Mouse (Mus musculus): ENCODE measurements around the gene Ecsit. TPM values are rescaled to one million over a fixed set of nuclear protein-coding genes. Genes with fewer than 3 reads are reported as not detected.

Gene Ecsit
- polyA plus RNA-seq, 1 experiment from 2014 or later: 35.2 TPM

GRCm38 (mm10) chr9:22037826-22038225 lies 47.4 kb downstream of the Ecsit start:
- Histone ChIP-seq H3K4me2 (ENCODE audit: low read length) (no peak overlapping the region), H3K9me3 (ENCODE audit: control insufficient read depth, low read length) (no peaks in the 10 kb centered on the region), H3K27ac (ENCODE audit: low read depth) (no peak overlapping the region), H3K27me3 (replicated peaks; ENCODE audit: control insufficient read depth, insufficient read depth, low read length) (no peaks in the 10 kb centered on the region), H3K4me3 (ENCODE audit: low read depth, low read length) (no peak overlapping the region), H3K9ac (ENCODE audit: low read length) (no peak overlapping the region), H3K4me1 (replicated peaks; ENCODE audit: control insufficient read depth, insufficient read depth, low read length) (no peaks in the 10 kb centered on the region), H3K36me3 (ENCODE audit: control insufficient read depth, insufficient read depth, low read length) (no peaks in the 10 kb centered on the region)
- 72% methylated on average over 10 of the region's 10 CpGs for WGBS
- ATAC-seq (replicated peaks; ENCODE audit: low FRiP score, low TSS enrichment, low read depth) (no peak), DNase-seq (ENCODE audit: low spot score) (no peak)

- Histone ChIP-seq H3K4me2 (ENCODE audit: low read length) (no peak overlapping the region), H3K9me3 (ENCODE audit: control insufficient read depth, low read length) (no peaks in the 10 kb centered on the region), H3K4me3 (ENCODE audit: low read depth, low read length) (no peak overlapping the region), H3K27me3 (replicated peaks; ENCODE audit: control insufficient read depth, insufficient read depth, low read length) (no peaks in the 10 kb centered on the region), H3K27ac (ENCODE audit: low read depth) (no peak overlapping the region), H3K9ac (ENCODE audit: low read length) (no peak overlapping the region), H3K4me1 (replicated peaks; ENCODE audit: control insufficient read depth, insufficient read depth, low read length) (no peaks in the 10 kb centered on the region), H3K36me3 (ENCODE audit: control insufficient read depth, insufficient read depth, low read length) (no peaks in the 10 kb centered on the region)
- no peak for ATAC-seq (replicated peaks; ENCODE audit: low FRiP score, low TSS enrichment, low read depth)
- DNase-seq (ENCODE audit: low spot score): no peak
- WGBS: 57% methylated on average over 6 of the region's 6 CpGs
Measured at GRCm38 (mm10) chr9:22035300-22036044, 49.8 kb downstream of the Ecsit start.

GRCm38 (mm10) chr9:22030386-22030785 lies 54.9 kb downstream of the Ecsit start:
- WGBS: 88% methylated on average over 9 of the region's 9 CpGs
- H3K4me3 ChIP-seq (ENCODE audit: low read depth, low read length): no peak overlapping the region
- ATAC-seq (replicated peaks; ENCODE audit: low FRiP score, low TSS enrichment, low read depth): no peak

GRCm38 (mm10) chr9:22028467-22028866 lies 56.8 kb downstream of the Ecsit start:
- 46% methylated on average over 7 of the region's 7 CpGs for WGBS
- no peak for ATAC-seq (replicated peaks; ENCODE audit: low FRiP score, low TSS enrichment, low read depth)

More at GRCm38 (mm10) chr9:22030386-22030785, 54.9 kb downstream of the Ecsit start:
- Histone ChIP-seq H3K27me3 (replicated peaks; ENCODE audit: control insufficient read depth, insufficient read depth, low read length) (no peaks in the 10 kb centered on the region), H3K4me2 (ENCODE audit: low read length) (no peak overlapping the region), H3K36me3 (ENCODE audit: control insufficient read depth, insufficient read depth, low read length) (no peaks in the 10 kb centered on the region), H3K27ac (ENCODE audit: low read depth) (no peak overlapping the region), H3K4me1 (replicated peaks; ENCODE audit: control insufficient read depth, insufficient read depth, low read length) (no peaks in the 10 kb centered on the region), H3K9me3 (ENCODE audit: control insufficient read depth, low read length) (0 out of 2 replicates have a peak, but pooled peaks cover 2% of the 10 kb centered on the region), H3K9ac (ENCODE audit: low read length) (no peak overlapping the region)
- no peak for DNase-seq (ENCODE audit: low spot score)

GRCm38 (mm10) chr9:22024592-22024991 lies 60.6 kb downstream of the Ecsit start:
- H3K4me1 ChIP-seq (replicated peaks; ENCODE audit: control insufficient read depth, insufficient read depth, low read length): no peaks in the 10 kb centered on the region
- no peaks in the 10 kb centered on the region for H3K36me3 ChIP-seq (ENCODE audit: control insufficient read depth, insufficient read depth, low read length)
- H3K27me3 ChIP-seq (replicated peaks; ENCODE audit: control insufficient read depth, insufficient read depth, low read length): no peaks in the 10 kb centered on the region
- no peak for ATAC-seq (replicated peaks; ENCODE audit: low FRiP score, low TSS enrichment, low read depth)
- no peak overlapping the region for H3K9ac ChIP-seq (ENCODE audit: low read length)
- no peak overlapping the region for H3K4me3 ChIP-seq (ENCODE audit: low read depth, low read length)
- no peak overlapping the region for H3K27ac ChIP-seq (ENCODE audit: low read depth)
- no peaks in the 10 kb centered on the region for H3K9me3 ChIP-seq (ENCODE audit: control insufficient read depth, low read length)
- WGBS: 62% methylated on average over 8 of the region's 8 CpGs
- no peak for DNase-seq (ENCODE audit: low spot score)
- H3K4me2 ChIP-seq (ENCODE audit: low read length): no peak overlapping the region

More at GRCm38 (mm10) chr9:22028467-22028866, 56.8 kb downstream of the Ecsit start:
- Histone ChIP-seq H3K4me2 (ENCODE audit: low read length) (no peak overlapping the region), H3K9me3 (ENCODE audit: control insufficient read depth, low read length) (0 out of 2 replicates have a peak, but pooled peaks cover 2% of the 10 kb centered on the region), H3K9ac (ENCODE audit: low read length) (no peak overlapping the region), H3K4me1 (replicated peaks; ENCODE audit: control insufficient read depth, insufficient read depth, low read length) (no peaks in the 10 kb centered on the region), H3K36me3 (ENCODE audit: control insufficient read depth, insufficient read depth, low read length) (no peaks in the 10 kb centered on the region), H3K27me3 (replicated peaks; ENCODE audit: control insufficient read depth, insufficient read depth, low read length) (no peaks in the 10 kb centered on the region), H3K4me3 (ENCODE audit: low read depth, low read length) (no peak overlapping the region), H3K27ac (ENCODE audit: low read depth) (no peak overlapping the region)
- DNase-seq (ENCODE audit: low spot score): no peak

Small RNA genes lying within 50 kb of the gene (microRNA-seq; reads per million reads assigned to microRNA genes)
- gene Mir7084: not detected

Other genes with a start within 250 kb of the Ecsit start
- gene Angptl8, start 249.9 kb downstream of the Ecsit start, polyA plus RNA-seq (2014; fragmentation: Nextera tagmentation; extraction: Ambion mirVana): 4.0 and 4.3 TPM in 2 replicates
- 39.4 and 40.0 TPM in 2 replicates for gene Dock6, start 232.8 kb downstream of the Ecsit start, polyA plus RNA-seq (2014; fragmentation: Nextera tagmentation; extraction: Ambion mirVana)
- 18.4 and 21.5 TPM in 2 replicates for gene Rab3d, start 167.2 kb downstream of the Ecsit start, polyA plus RNA-seq (2014; fragmentation: Nextera tagmentation; extraction: Ambion mirVana)
- gene Ccdc159, start 158.0 kb downstream of the Ecsit start, polyA plus RNA-seq (2014; fragmentation: Nextera tagmentation; extraction: Ambion mirVana): 3.8 and 4.2 TPM in 2 replicates
- gene Tmem205, start 157.9 kb downstream of the Ecsit start, polyA plus RNA-seq (2014; fragmentation: Nextera tagmentation; extraction: Ambion mirVana): 57.1 and 59.6 TPM in 2 replicates
- gene Plppr2, start 148.4 kb downstream of the Ecsit start, polyA plus RNA-seq (2014; fragmentation: Nextera tagmentation; extraction: Ambion mirVana): 8.2 and 8.7 TPM in 2 replicates
- 11.7 and 12.8 TPM in 2 replicates for gene Swsap1, start 129.7 kb downstream of the Ecsit start, polyA plus RNA-seq (2014; fragmentation: Nextera tagmentation; extraction: Ambion mirVana)
- 4.1 and 4.2 TPM in 2 replicates for gene Epor, start 121.9 kb downstream of the Ecsit start, polyA plus RNA-seq (2014; fragmentation: Nextera tagmentation; extraction: Ambion mirVana)
- gene Rgl3, start 96.0 kb downstream of the Ecsit start, polyA plus RNA-seq (2014; fragmentation: Nextera tagmentation; extraction: Ambion mirVana): 1.1 and 1.4 TPM in 2 replicates
- gene Ccdc151, start 82.8 kb downstream of the Ecsit start, polyA plus RNA-seq (2014; fragmentation: Nextera tagmentation; extraction: Ambion mirVana): 0.42 and 0.95 TPM in 2 replicates
- 93.8 and 95.8 TPM in 2 replicates for gene Prkcsh, start 82.6 kb downstream of the Ecsit start, polyA plus RNA-seq (2014; fragmentation: Nextera tagmentation; extraction: Ambion mirVana)
- 6.2 and 7.1 TPM in 2 replicates for gene Elavl3, start 33.4 kb downstream of the Ecsit start, polyA plus RNA-seq (2014; fragmentation: Nextera tagmentation; extraction: Ambion mirVana)
- not detected in 2 replicates for gene Gm49318, start 14.2 kb downstream of the Ecsit start, polyA plus RNA-seq (2014; fragmentation: Nextera tagmentation; extraction: Ambion mirVana)
- gene Zfp653, start 14.1 kb downstream of the Ecsit start, polyA plus RNA-seq (2014; fragmentation: Nextera tagmentation; extraction: Ambion mirVana): 10.2 and 10.3 TPM in 2 replicates
- 322 and 380 TPM in 2 replicates for gene Cnn1, start 13.8 kb upstream of the Ecsit start, polyA plus RNA-seq (2014; fragmentation: Nextera tagmentation; extraction: Ambion mirVana)
- gene Elof1, start 31.7 kb upstream of the Ecsit start, polyA plus RNA-seq (2014; fragmentation: Nextera tagmentation; extraction: Ambion mirVana): 190 and 192 TPM in 2 replicates
- 11.1 and 13.3 TPM in 2 replicates for gene Acp5, start 50.3 kb upstream of the Ecsit start, polyA plus RNA-seq (2014; fragmentation: Nextera tagmentation; extraction: Ambion mirVana)
- 76.5 and 85.4 TPM in 2 replicates for gene Pigyl, start 71.4 kb upstream of the Ecsit start, polyA plus RNA-seq (2014; fragmentation: Nextera tagmentation; extraction: Ambion mirVana)
- gene Zfp872, start 102.7 kb upstream of the Ecsit start, polyA plus RNA-seq (2014; fragmentation: Nextera tagmentation; extraction: Ambion mirVana): 0.12 and 0.42 TPM in 2 replicates
- 23.8 and 24.5 TPM in 2 replicates for gene Zfp809, start 140.3 kb upstream of the Ecsit start, polyA plus RNA-seq (2014; fragmentation: Nextera tagmentation; extraction: Ambion mirVana)
- 5.8 and 5.9 TPM in 2 replicates for gene Zfp599, start 174.5 kb upstream of the Ecsit start, polyA plus RNA-seq (2014; fragmentation: Nextera tagmentation; extraction: Ambion mirVana)
- 19.0 and 19.4 TPM in 2 replicates for gene Zfp810, start 222.2 kb upstream of the Ecsit start, polyA plus RNA-seq (2014; fragmentation: Nextera tagmentation; extraction: Ambion mirVana)